Mouse (Mus musculus): Measurements from ENCODE around the gene Syngap1. TPM values are rescaled to one million over a fixed set of nuclear protein-coding genes. Genes with fewer than 3 reads are reported as not detected.

Gene Syngap1
- polyA plus RNA-seq, 1 experiment from 2014 or later: 3.2 TPM

DNA sequence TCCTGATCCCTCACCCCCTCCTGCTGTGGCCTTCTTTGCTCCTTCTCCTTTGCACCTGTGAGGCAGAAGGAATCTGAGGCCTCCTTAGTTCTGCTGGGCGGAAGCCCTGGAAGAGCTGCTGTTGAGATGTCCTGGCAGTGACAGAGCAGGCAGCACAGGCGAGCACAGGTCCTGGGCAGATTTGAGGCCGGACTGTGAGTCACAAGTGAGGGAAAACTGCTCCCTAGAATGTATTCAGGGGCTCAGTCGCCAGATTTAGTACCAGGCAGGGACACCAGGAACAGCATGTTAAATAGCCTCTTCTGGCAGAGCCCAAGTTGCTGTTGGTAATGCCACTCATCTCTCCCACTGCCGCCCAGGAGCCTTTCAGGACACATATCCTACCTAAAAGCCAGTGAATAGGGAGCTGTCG lies 27.2 kb downstream of the Syngap1 start:
- Histone ChIP-seq H3K27me3 (ENCODE audit: control insufficient read depth, insufficient read depth, low read length) (no peaks in the 10 kb centered on the region), H3K4me2 (ENCODE audit: low read depth, low read length, severe bottlenecking) (no peak overlapping the region), H3K9me3 (ENCODE audit: control insufficient read depth, low read length) (no peaks in the 10 kb centered on the region), H3K4me1 (replicated peaks; ENCODE audit: control insufficient read depth, insufficient read depth, low read length) (no peaks in the 10 kb centered on the region; the same call in 1 of the 2 replicates), H3K36me3 (ENCODE audit: control insufficient read depth, insufficient read depth, low read length) (peaks cover 2% of the 10 kb centered on the region), H3K9ac (ENCODE audit: low read length) (no peak overlapping the region), H3K4me3 (ENCODE audit: low read depth, low read length) (no peak overlapping the region), H3K27ac (ENCODE audit: low read depth, low read length) (no peak overlapping the region)
- no peak for DNase-seq (ENCODE audit: low spot score)
- ATAC-seq (replicated peaks; ENCODE audit: low FRiP score): no peak
- WGBS: 85% methylated on average over 6 of the region's 6 CpGs

DNA sequence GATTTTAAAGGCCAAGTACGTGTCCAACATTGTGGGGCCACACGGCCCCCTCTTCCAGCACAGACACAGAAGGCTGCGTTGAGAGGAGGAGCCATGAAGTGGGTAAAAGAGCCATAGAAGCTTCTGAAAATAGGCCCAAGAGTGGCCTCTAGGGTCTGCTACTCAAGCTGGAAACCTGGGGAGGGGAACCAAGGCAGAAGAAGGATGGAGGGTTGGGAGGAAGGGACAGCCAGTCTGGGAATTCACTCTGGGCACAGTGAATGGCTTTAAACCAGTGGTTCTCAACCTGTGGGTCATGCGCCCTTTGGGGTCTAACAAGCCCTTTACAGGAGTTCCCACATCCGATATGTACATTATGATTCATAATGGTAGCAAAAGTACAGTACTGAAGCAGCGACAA lies 28.2 kb downstream of the Syngap1 start:
- no peak for ATAC-seq (replicated peaks; ENCODE audit: low FRiP score)
- no peak overlapping the region for H3K4me3 ChIP-seq (ENCODE audit: low read depth, low read length)
- H3K27me3 ChIP-seq (ENCODE audit: control insufficient read depth, insufficient read depth, low read length): no peaks in the 10 kb centered on the region
- no peak for DNase-seq (ENCODE audit: low spot score)
- WGBS: 91% methylated on average over 6 of the region's 6 CpGs
- 0 out of 2 replicates have a peak overlapping the region, but pooled peaks have one; percentile 3 for H3K27ac ChIP-seq (ENCODE audit: low read depth, low read length)
- H3K9ac ChIP-seq (ENCODE audit: low read length): no peak overlapping the region
- H3K4me1 ChIP-seq (replicated peaks; ENCODE audit: control insufficient read depth, insufficient read depth, low read length): peaks cover 5% of the 10 kb centered on the region; the same call in 1 of the 2 replicates
- H3K9me3 ChIP-seq (ENCODE audit: control insufficient read depth, low read length): no peaks in the 10 kb centered on the region
- no peak overlapping the region for H3K4me2 ChIP-seq (ENCODE audit: low read depth, low read length, severe bottlenecking)
- peaks cover 2% of the 10 kb centered on the region for H3K36me3 ChIP-seq (ENCODE audit: control insufficient read depth, insufficient read depth, low read length)

DNA sequence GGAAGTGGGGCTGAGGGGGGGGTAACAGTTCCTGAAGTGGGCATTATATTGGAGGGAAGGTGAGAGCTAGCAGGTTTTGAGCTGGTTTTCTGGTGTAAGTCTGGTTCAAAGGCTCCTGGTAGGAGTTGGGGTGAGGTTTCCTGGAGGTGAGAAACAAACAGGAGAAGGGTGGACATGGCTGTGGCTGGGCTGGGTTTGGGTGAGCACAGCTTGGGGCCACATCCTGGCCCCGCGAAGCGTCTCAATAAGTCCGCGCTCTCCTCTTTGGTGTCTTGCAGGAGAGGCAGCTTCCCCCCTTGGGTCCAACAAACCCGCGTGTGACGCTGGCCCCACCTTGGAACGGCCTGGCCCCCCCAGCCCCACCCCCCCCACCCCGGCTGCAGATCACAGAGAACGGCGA lies 29.2 kb downstream of the Syngap1 start:
- WGBS: 79% methylated on average over 12 of the region's 12 CpGs
- no peak for ATAC-seq (replicated peaks; ENCODE audit: low FRiP score)
- peaks cover 5% of the 10 kb centered on the region; the same call in 1 of the 2 replicates for H3K4me1 ChIP-seq (replicated peaks; ENCODE audit: control insufficient read depth, insufficient read depth, low read length)
- H3K4me2 ChIP-seq (ENCODE audit: low read depth, low read length, severe bottlenecking): no peak overlapping the region
- no peak overlapping the region for H3K9ac ChIP-seq (ENCODE audit: low read length)
- DNase-seq (ENCODE audit: low spot score): no peak
- H3K36me3 ChIP-seq (ENCODE audit: control insufficient read depth, insufficient read depth, low read length): peaks cover 3% of the 10 kb centered on the region; the same call in 1 of the 2 replicates
- H3K9me3 ChIP-seq (ENCODE audit: control insufficient read depth, low read length): no peaks in the 10 kb centered on the region
- H3K27me3 ChIP-seq (ENCODE audit: control insufficient read depth, insufficient read depth, low read length): no peaks in the 10 kb centered on the region
- H3K27ac ChIP-seq (ENCODE audit: low read depth, low read length): no peak overlapping the region
- no peak overlapping the region for H3K4me3 ChIP-seq (ENCODE audit: low read depth, low read length)

DNA sequence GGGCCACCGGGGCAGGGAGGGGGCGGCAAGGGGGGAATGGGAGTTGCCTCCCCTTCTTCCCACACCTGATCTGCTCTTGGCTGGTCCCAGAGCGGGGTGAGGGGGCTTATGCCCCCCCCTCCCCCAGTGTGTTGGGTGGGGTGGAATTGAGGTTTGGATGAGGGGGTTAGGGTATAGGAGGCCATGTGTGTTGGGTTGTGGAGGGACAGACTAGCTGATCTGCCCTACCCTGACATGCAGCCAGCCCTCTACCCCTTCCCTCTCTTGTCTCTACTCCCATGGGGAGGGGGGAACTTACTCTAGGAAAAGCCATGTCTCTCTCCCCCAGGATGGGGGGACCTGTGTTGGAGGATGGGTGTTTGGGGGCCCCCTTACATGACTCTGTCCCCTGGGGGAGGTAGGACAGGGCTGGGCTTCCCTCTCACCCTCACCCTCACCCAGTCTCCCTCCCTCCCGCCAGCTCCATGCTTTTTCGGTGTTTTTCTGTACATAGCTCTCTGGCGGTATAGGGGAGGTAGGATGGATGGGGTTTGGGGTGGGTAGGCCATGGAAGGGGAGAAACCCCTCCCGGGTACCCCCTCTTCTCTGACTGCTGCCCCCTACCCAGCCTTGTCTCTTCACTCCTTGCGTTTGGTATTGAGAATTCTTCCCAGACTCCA lies 30.3 kb downstream of the Syngap1 start:
- H3K4me2 ChIP-seq (ENCODE audit: low read depth, low read length, severe bottlenecking): 0 out of 2 replicates have a peak overlapping the region, but pooled peaks have one; percentile 81
- no peak overlapping the region for H3K27ac ChIP-seq (ENCODE audit: low read depth, low read length)
- peak overlapping the region; percentile 10; the same call in 1 of the 2 replicates for H3K9ac ChIP-seq (ENCODE audit: low read length)
- 61% methylated on average over 8 of the region's 8 CpGs for WGBS
- no peaks in the 10 kb centered on the region for H3K9me3 ChIP-seq (ENCODE audit: control insufficient read depth, low read length)
- ATAC-seq (replicated peaks; ENCODE audit: low FRiP score) (no peak), DNase-seq (ENCODE audit: low spot score) (peak; percentile 52)
- no peak overlapping the region for H3K4me3 ChIP-seq (ENCODE audit: low read depth, low read length)
- H3K4me1 ChIP-seq (replicated peaks; ENCODE audit: control insufficient read depth, insufficient read depth, low read length): peaks cover 5% of the 10 kb centered on the region; the same call in 1 of the 2 replicates
- peaks cover 9% of the 10 kb centered on the region; the same call in 1 of the 2 replicates for H3K36me3 ChIP-seq (ENCODE audit: control insufficient read depth, insufficient read depth, low read length)
- H3K27me3 ChIP-seq (ENCODE audit: control insufficient read depth, insufficient read depth, low read length): no peaks in the 10 kb centered on the region

DNA sequence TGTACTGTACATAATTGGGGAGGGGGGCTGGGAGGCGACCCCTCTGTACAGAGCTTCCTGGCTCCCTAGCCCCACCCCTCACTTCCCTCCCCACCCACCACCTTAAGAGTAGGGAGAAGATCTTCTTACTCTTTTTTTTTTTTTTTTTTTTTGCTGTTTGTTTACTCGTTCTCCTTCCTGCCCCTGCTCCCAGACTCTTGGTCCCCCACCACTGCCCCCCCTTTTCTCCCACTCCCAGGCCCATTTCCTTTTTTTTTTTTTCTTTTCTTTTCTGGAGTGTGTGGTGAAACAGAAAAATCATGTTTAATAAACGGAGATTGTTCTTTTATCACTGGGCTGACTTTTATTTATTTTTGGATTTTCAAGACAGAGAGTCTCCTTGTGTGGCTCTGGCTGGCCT lies 31.1 kb downstream of the Syngap1 start:
- Histone ChIP-seq H3K4me3 (ENCODE audit: low read depth, low read length) (peak overlapping the region; percentile 82), H3K9ac (ENCODE audit: low read length) (peak overlapping the region; percentile 81), H3K27ac (ENCODE audit: low read depth, low read length) (no peak overlapping the region), H3K9me3 (ENCODE audit: control insufficient read depth, low read length) (no peaks in the 10 kb centered on the region), H3K27me3 (ENCODE audit: control insufficient read depth, insufficient read depth, low read length) (no peaks in the 10 kb centered on the region), H3K4me2 (ENCODE audit: low read depth, low read length, severe bottlenecking) (peak overlapping the region; percentile 81), H3K4me1 (replicated peaks; ENCODE audit: control insufficient read depth, insufficient read depth, low read length) (peaks cover 5% of the 10 kb centered on the region; the same call in 1 of the 2 replicates), H3K36me3 (ENCODE audit: control insufficient read depth, insufficient read depth, low read length) (peaks cover 9% of the 10 kb centered on the region; the same call in 1 of the 2 replicates)
- 11% methylated on average over 3 of the region's 3 CpGs for WGBS
- no peak for DNase-seq (ENCODE audit: low spot score)
- no peak for ATAC-seq (replicated peaks; ENCODE audit: low FRiP score)

DNA sequence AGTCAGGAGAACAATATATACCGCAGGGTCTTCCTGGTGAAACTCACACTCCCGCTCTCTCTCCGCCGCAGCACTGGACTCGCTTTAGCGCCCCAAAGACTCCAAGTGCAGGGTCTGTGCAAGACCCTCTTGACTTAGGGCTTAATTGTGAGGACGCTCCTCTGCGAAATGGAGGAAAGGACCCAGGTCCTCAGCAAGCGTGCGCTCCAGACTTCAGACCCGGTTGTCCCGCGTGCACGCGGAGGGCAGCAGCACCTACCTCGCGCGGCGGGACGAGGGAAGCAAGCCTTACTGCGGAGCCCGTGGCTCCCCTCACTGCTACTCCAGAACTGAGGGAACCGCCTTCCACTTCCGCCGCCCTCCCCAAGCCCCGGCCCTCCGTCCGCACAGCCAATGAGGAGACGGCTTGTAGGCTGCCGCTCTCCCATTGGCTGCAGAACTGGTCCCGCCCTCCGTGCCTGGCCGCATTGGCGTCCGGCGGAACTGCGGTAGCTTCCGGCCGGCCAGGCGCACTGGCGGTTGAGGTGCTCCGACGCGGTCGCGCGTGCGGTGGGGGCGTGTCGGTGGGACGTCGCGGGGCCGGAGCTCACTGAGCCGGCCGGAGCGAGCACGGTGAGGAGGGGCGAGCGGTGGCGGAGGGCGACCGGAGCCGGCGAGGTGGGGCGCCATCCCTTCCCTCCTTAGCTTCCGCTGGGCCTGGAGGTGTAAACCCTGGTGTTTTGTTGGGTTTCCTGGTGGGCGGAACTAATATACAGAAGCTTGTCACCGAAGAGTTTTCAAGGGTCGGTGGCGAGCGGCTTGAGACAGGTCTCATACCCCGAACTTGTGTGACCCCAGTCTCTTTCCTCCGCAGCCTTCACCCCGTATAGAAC lies 31.9 kb downstream of the Syngap1 start, which contains the start of gene Zbtb9:
TSS of gene Zbtb9 (plus strand) at position 465 of the 872 bp plus-strand sequence.
- DNase-seq (ENCODE audit: low spot score) (peak; percentile 98), ATAC-seq (replicated peaks; ENCODE audit: low FRiP score) (peak; percentile 99)
- Histone ChIP-seq H3K9me3 (ENCODE audit: control insufficient read depth, low read length) (no peaks in the 10 kb centered on the region), H3K9ac (ENCODE audit: low read length) (peak within 1 kb of the TSS; percentile 81), H3K4me2 (ENCODE audit: low read depth, low read length, severe bottlenecking) (peak within 1 kb of the TSS; percentile 93), H3K27me3 (ENCODE audit: control insufficient read depth, insufficient read depth, low read length) (no peaks in the 10 kb centered on the region), H3K4me3 (ENCODE audit: low read depth, low read length) (peak within 1 kb of the TSS; percentile 82), H3K4me1 (replicated peaks; ENCODE audit: control insufficient read depth, insufficient read depth, low read length) (peaks cover 5% of the 10 kb centered on the region; the same call in 1 of the 2 replicates), H3K36me3 (ENCODE audit: control insufficient read depth, insufficient read depth, low read length) (peaks cover 9% of the 10 kb centered on the region; the same call in 1 of the 2 replicates), H3K27ac (ENCODE audit: low read depth, low read length) (peak within 1 kb of the TSS; percentile 39; the same call in 1 of the 2 replicates)
- under 1% methylated on average over 75 of the region's 75 CpGs for WGBS

DNA sequence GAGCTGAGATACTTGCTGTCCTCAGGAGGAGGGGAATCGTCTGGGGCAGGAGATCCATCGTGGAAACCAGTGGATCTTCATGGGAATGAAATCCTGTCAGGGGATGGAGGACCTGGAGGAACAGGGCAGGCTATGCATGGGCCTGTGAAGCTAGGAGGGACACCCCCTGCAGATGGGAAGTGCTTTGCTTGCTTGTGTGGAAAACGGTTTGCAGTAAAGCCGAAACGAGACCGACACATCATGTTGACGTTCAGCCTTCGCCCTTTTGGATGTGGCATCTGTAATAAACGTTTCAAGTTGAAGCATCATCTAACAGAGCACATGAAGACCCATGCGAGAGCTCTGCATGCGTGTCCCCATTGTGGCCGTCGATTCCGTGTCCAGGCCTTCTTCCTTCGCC lies 33.5 kb downstream of the Syngap1 start:
- Histone ChIP-seq H3K9me3 (ENCODE audit: control insufficient read depth, low read length) (no peaks in the 10 kb centered on the region), H3K4me2 (ENCODE audit: low read depth, low read length, severe bottlenecking) (no peak overlapping the region), H3K27ac (ENCODE audit: low read depth, low read length) (no peak overlapping the region), H3K36me3 (ENCODE audit: control insufficient read depth, insufficient read depth, low read length) (peaks cover 10% of the 10 kb centered on the region; the same call in 1 of the 2 replicates), H3K4me1 (replicated peaks; ENCODE audit: control insufficient read depth, insufficient read depth, low read length) (peaks cover 5% of the 10 kb centered on the region; the same call in 1 of the 2 replicates), H3K9ac (ENCODE audit: low read length) (no peak overlapping the region), H3K4me3 (ENCODE audit: low read depth, low read length) (no peak overlapping the region), H3K27me3 (ENCODE audit: control insufficient read depth, insufficient read depth, low read length) (no peaks in the 10 kb centered on the region)
- DNase-seq (ENCODE audit: low spot score) (peak; percentile 40), ATAC-seq (replicated peaks; ENCODE audit: low FRiP score) (no peak)
- WGBS: 92% methylated on average over 15 of the region's 15 CpGs

DNA sequence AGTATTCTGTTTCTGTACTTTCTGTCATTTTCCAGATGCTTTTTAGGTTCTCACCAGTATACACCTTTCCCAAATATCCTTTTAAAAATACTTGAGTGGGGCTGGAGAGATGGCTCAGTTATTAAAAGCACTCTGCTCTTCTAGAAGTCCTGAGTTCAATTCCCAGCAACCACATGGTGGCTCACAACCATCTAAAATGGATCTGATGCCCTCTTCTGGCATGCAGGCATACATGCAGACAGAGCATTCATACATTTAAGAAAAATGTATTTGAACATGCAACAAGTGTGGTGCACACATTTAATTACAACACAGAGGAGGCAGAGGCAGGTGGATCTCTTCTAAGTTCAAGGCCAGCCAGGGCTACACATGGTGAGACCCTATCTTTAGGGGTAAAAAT lies 34.4 kb downstream of the Syngap1 start:
- H3K36me3 ChIP-seq (ENCODE audit: control insufficient read depth, insufficient read depth, low read length): peaks cover 10% of the 10 kb centered on the region; the same call in 1 of the 2 replicates
- H3K4me3 ChIP-seq (ENCODE audit: low read depth, low read length): no peak overlapping the region
- DNase-seq (ENCODE audit: low spot score): no peak
- no peak overlapping the region for H3K9ac ChIP-seq (ENCODE audit: low read length)
- H3K4me2 ChIP-seq (ENCODE audit: low read depth, low read length, severe bottlenecking): no peak overlapping the region
- no peak overlapping the region for H3K27ac ChIP-seq (ENCODE audit: low read depth, low read length)
- peaks cover 5% of the 10 kb centered on the region; the same call in 1 of the 2 replicates for H3K4me1 ChIP-seq (replicated peaks; ENCODE audit: control insufficient read depth, insufficient read depth, low read length)
- H3K27me3 ChIP-seq (ENCODE audit: control insufficient read depth, insufficient read depth, low read length): no peaks in the 10 kb centered on the region
- no peak for ATAC-seq (replicated peaks; ENCODE audit: low FRiP score)
- no peaks in the 10 kb centered on the region for H3K9me3 ChIP-seq (ENCODE audit: control insufficient read depth, low read length)
